Mouse (Mus musculus) ES-E14 (cell line): Measurements from ENCODE around the gene Myl6. TPM values are rescaled to one million over a fixed set of nuclear protein-coding genes. Genes with fewer than 3 reads are reported as not detected.

ENCODE experiments used
- DNase-seq: peaks from one replicate; pipeline ENCODE4 v3.0.0-alpha.2; 2013; ENCODE audit warnings: low read depth, low spot score
- H3K27ac ChIP-seq: 2 replicates; pipeline ENCODE4 v1.5.1; 2012; ENCODE audit warnings: low read depth, mild to moderate bottlenecking, low read length, moderate library complexity, mixed read lengths; ENCODE audit not compliant: poor library complexity, insufficient read depth, severe bottlenecking
- H3K36me3 ChIP-seq: 2 replicates; pipeline ENCODE4 v1.6.1; 2012; ENCODE audit warnings: mild to moderate bottlenecking, low read length, moderate library complexity, mixed read lengths; ENCODE audit not compliant: control insufficient read depth, poor library complexity, insufficient read depth, severe bottlenecking
- H3K4me1 ChIP-seq, 2 experiments: fragments of 150-350 bp in 1 of 2; sonication (generic) in 1 of 2; 2 replicates each; pipeline ENCODE4 v1.6.1; 2012; ENCODE audit warnings: low read length in 2 of 2, mild to moderate bottlenecking in 1 of 2, mixed read lengths in 1 of 2; ENCODE audit not compliant: control insufficient read depth in 2 of 2, insufficient read depth in 2 of 2, poor library complexity in 1 of 2
- H3K4me3 ChIP-seq, 2 experiments: fragments of 150-350 bp in 1 of 2; sonication (generic) in 1 of 2; 2 replicates each; pipeline ENCODE4 v1.5.1; 2012; ENCODE audit warnings: low read length in 2 of 2, low read depth in 1 of 2, mild to moderate bottlenecking in 1 of 2, mixed read lengths in 1 of 2; ENCODE audit not compliant: insufficient read depth in 1 of 2, poor library complexity in 1 of 2, severe bottlenecking in 1 of 2
- H3K9ac ChIP-seq: 2 replicates; pipeline ENCODE4 v1.6.1; 2012; ENCODE audit warnings: low read depth, mild to moderate bottlenecking, low read length, mixed read lengths; ENCODE audit not compliant: poor library complexity, insufficient read depth, severe bottlenecking
- H3K9me3 ChIP-seq: fragments of 150-350 bp; sonication (generic); 2 replicates; pipeline ENCODE4 v1.6.1; 2012; ENCODE audit warnings: low read depth, mild to moderate bottlenecking, low read length; ENCODE audit not compliant: control insufficient read depth, insufficient read depth
- CHD2 ChIP-seq: IDR thresholded peaks from 2 replicates; pipeline ENCODE4 v1.6.1; 2014; ENCODE audit warnings: mild to moderate bottlenecking, low read depth, low read length, inconsistent platforms
- HCFC1 ChIP-seq: IDR thresholded peaks from 2 replicates; pipeline ENCODE4 v1.6.1; 2012; ENCODE audit warnings: low read length, inconsistent platforms, borderline replicate concordance; ENCODE audit not compliant: insufficient read depth
- MAFK ChIP-seq: IDR thresholded peaks from 2 replicates; pipeline ENCODE4 v1.6.1; 2014; ENCODE audit warnings: mild to moderate bottlenecking, low read depth, low read length, inconsistent platforms; ENCODE audit not compliant: insufficient read depth
- ZC3H11A ChIP-seq: IDR thresholded peaks from 2 replicates; pipeline ENCODE4 v1.6.1; 2012; ENCODE audit warnings: low read depth, mild to moderate bottlenecking, inconsistent platforms, low read length, borderline replicate concordance
- ZNF384 ChIP-seq: IDR thresholded peaks from 2 replicates; pipeline ENCODE4 v1.6.1; 2012; ENCODE audit warnings: low read depth, low read length, inconsistent platforms
- in situ Hi-C, 2 experiments: fragments of 600-800 bp; cut with MboI; formaldehyde crosslinking; loops; one replicate each; pipeline ENCODE4 v1.15.1; 2025; ENCODE audit warnings: low sequenced_read_pairs in 2 of 2, inconsistent platforms in 1 of 2; ENCODE audit not compliant: unreplicated experiment in 2 of 2
- total RNA-seq: library from RNA; depleted of rRNA; stranded (reverse); fragments of 300-350 nt; gene quantifications from 2 replicates; pipeline ENCODE4 v1.2.3, GENCODE M21; 2012

Gene Myl6
- total RNA-seq, 1 experiment, result 1,090 TPM

GRCm38 (mm10) chr10:128503532-128503931, 9.6 kb upstream of the Myl6 start:
- no peaks in the 10 kb centered on the region for H3K36me3 ChIP-seq
- no peaks in the 10 kb centered on the region for H3K9me3 ChIP-seq
- H3K4me1 ChIP-seq, result peaks cover 2 to 5% of the 10 kb centered on the region in 2 experiments; a peak in 1 of 4 replicates
- no peak overlapping the region for H3K4me3 ChIP-seq
- no peak for DNase-seq
- no peak overlapping the region for H3K27ac ChIP-seq
- in situ Hi-C loops, result no loop called here
- H3K9ac ChIP-seq, result no peak overlapping the region
- TF ChIP-seq CHD2, result no peak
- no peak for TF ChIP-seq ZNF384
- TF ChIP-seq ZC3H11A, result no peak
- no peak for TF ChIP-seq HCFC1
- TF ChIP-seq MAFK, result no peak

GRCm38 (mm10) chr10:128502341-128502740, 8.4 kb upstream of the Myl6 start:
- Histone ChIP-seq H3K4me3 (no peak overlapping the region), H3K9ac (no peak overlapping the region), H3K9me3 (no peaks in the 10 kb centered on the region), H3K4me1 (peaks cover 2 to 5% of the 10 kb centered on the region in 2 experiments; a peak in 1 of 4 replicates), H3K27ac (no peak overlapping the region), H3K36me3 (no peaks in the 10 kb centered on the region)
- DNase-seq, result no peak
- TF ChIP-seq MAFK, result no peak
- no peak for TF ChIP-seq ZNF384
- TF ChIP-seq CHD2, result no peak
- TF ChIP-seq HCFC1, result no peak
- TF ChIP-seq ZC3H11A, result no peak
- in situ Hi-C loops, result no loop called here

GRCm38 (mm10) chr10:128499116-128499671, 5.2 kb upstream of the Myl6 start:
- H3K9me3 ChIP-seq, result no peaks in the 10 kb centered on the region
- no peaks in the 10 kb centered on the region for H3K36me3 ChIP-seq
- TF ChIP-seq HCFC1 (no peak), ZNF384 (no peak), ZC3H11A (no peak), CHD2 (no peak), MAFK (no peak)
- H3K4me3 ChIP-seq, result peak overlapping the region; percentile 65 to 71
- DNase-seq, result no peak
- H3K9ac ChIP-seq, result peak overlapping the region; percentile 71
- in situ Hi-C loops, result no loop called here
- no peak overlapping the region for H3K27ac ChIP-seq
- H3K4me1 ChIP-seq, result peaks cover 0 to 9% of the 10 kb centered on the region in 2 experiments; a peak in 2 of 4 replicates

- peak within 1 kb of the TSS; percentile 65 to 71 for H3K4me3 ChIP-seq
- peaks cover 0 to 9% of the 10 kb centered on the region in 2 experiments; a peak in 2 of 4 replicates for H3K4me1 ChIP-seq
- peak; percentile 50; the same call in 1 of the 2 replicates for TF ChIP-seq MAFK
- no peak for TF ChIP-seq ZC3H11A
- TF ChIP-seq HCFC1, result peak; percentile 93
- peak; percentile 60; the same call in 1 of the 2 replicates for TF ChIP-seq CHD2
- TF ChIP-seq ZNF384, result no peak
- in situ Hi-C loops, result no loop called here
- peak; percentile 92 for DNase-seq
- no peak within 1 kb of the TSS for H3K27ac ChIP-seq
- no peaks in the 10 kb centered on the region for H3K36me3 ChIP-seq
- no peaks in the 10 kb centered on the region for H3K9me3 ChIP-seq
- H3K9ac ChIP-seq, result peak within 1 kb of the TSS; percentile 71
Observed at GRCm38 (mm10) chr10:128498590-128498989, 4.6 kb upstream of the Myl6 start, which contains the start of gene Myl6b. Gene Myl6b (minus strand): TSS chr10:128498685.
